Mouse (Mus musculus) CH12.LX (cell line): ENCODE data around the gene Myocd.

Experiments
- CHD1 ChIP-seq: IDR thresholded peaks from 2 replicates; pipeline ENCODE4 v1.6.1; 2012; ENCODE audit warnings: low read depth, low read length, improper control_type of control experiment, inconsistent platforms
- CHD2 ChIP-seq: IDR thresholded peaks from 2 replicates; pipeline ENCODE4 v1.6.1; 2011; ENCODE audit warnings: low read length, improper control_type of control experiment
- CTCF ChIP-seq, 2 experiments: IDR thresholded peaks in 1 of 2; conservative IDR thresholded peaks in 1 of 2; 2 replicates each; pipeline ENCODE4 v1.5.1; 2011 to 2012; ENCODE audit warnings: low read depth in 2 of 2, low read length in 2 of 2, improper control_type of control experiment in 1 of 2, inconsistent platforms in 1 of 2, mild to moderate bottlenecking in 1 of 2, moderate library complexity in 1 of 2
- E2F4 ChIP-seq: IDR thresholded peaks from 2 replicates; pipeline ENCODE4 v1.6.1; 2011; ENCODE audit warnings: low read depth, low read length, improper control_type of control experiment; ENCODE audit not compliant: insufficient replicate concordance
- EP300 ChIP-seq: IDR thresholded peaks from 2 replicates; pipeline ENCODE4 v1.6.1; 2011; ENCODE audit warnings: low read length, improper control_type of control experiment
- IRF4 ChIP-seq: IDR thresholded peaks from 2 replicates; pipeline ENCODE4 v1.6.1; 2014; ENCODE audit warnings: low read depth, mild to moderate bottlenecking, inconsistent platforms, low read length, improper control_type of control experiment
- MAFK ChIP-seq: IDR thresholded peaks from 2 replicates; pipeline ENCODE4 v1.6.1; 2011; ENCODE audit warnings: low read length, improper control_type of control experiment; ENCODE audit not compliant: insufficient replicate concordance
- MAZ ChIP-seq: IDR thresholded peaks from 2 replicates; pipeline ENCODE4 v1.6.1; 2012; ENCODE audit warnings: low read depth, mild to moderate bottlenecking, inconsistent platforms, low read length, improper control_type of control experiment, moderate library complexity
- POLR2A ChIP-seq: IDR thresholded peaks from 2 replicates; pipeline ENCODE4 v1.6.1; 2011; ENCODE audit warnings: low read depth, mild to moderate bottlenecking, improper control_type of control experiment, low read length
- RCOR1 ChIP-seq: conservative IDR thresholded peaks from 2 replicates; pipeline ENCODE4 v1.6.1; 2012; ENCODE audit warnings: low read depth, mild to moderate bottlenecking, inconsistent platforms, low read length, improper control_type of control experiment
- TBP ChIP-seq: conservative IDR thresholded peaks from 2 replicates; pipeline ENCODE4 v1.6.1; 2011; ENCODE audit warnings: low read depth, low read length, improper control_type of control experiment
- USF1 ChIP-seq: IDR thresholded peaks from 2 replicates; pipeline ENCODE4 v1.6.1; 2014; ENCODE audit warnings: low read depth, mild to moderate bottlenecking, inconsistent platforms, low read length, improper control_type of control experiment

DNA sequence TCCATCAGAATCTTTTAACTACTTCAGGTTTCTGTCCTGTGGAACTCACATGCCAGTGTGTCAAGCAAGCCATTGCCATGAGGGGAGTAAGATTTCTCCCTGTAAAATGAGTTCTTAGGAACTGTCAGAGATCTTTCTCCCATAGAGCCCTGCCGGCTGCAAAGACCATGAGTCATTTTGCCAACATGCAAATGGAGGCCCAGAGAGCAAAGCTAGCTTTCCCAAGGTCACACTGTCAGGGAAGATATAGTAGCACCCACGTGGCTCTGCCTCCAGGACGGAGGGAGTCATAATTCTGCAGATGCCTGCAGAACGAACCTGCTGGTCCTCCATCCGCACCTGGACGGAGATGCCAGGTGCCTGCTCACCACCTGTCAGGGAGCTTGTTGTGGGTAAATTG lies 6.3 kb downstream of the Myocd start:
- TF ChIP-seq RCOR1 (no peak), CHD2 (no peak), EP300 (no peak), CTCF (conservative IDR thresholded peaks at IDR 0.05 in 1 of 2, IDR thresholded peaks at IDR 0.05 in 1 of 2; ENCODE audit: low read depth in 2 of 2, low read length in 2 of 2) (no peak), CHD1 (no peak), MAZ (no peak), TBP (no peak), E2F4 (no peak), IRF4 (no peak), USF1 (no peak), POLR2A (no peak), MAFK (no peak)
